Mouse (Mus musculus) adrenal gland, postnatal 4 days (tissue): ENCODE measurements around the gene Haus2. TPM values are rescaled to one million over a fixed set of nuclear protein-coding genes. Genes with fewer than 3 reads are reported as not detected.

Experiments
- DNase-seq, 2 experiments: peaks; one replicate each; pipeline ENCODE4 v3.0.0; 2021 to 2022; ENCODE audit warnings: low spot score in 2 of 2, mixed read lengths in 2 of 2
- total RNA-seq, 2 experiments: library from RNA; stranded (reverse); gene quantifications; 2 replicates each; pipeline ENCODE4 v1.2.3; 2021

Haus2 gene
- total RNA-seq, 2 experiments from 2014 or later = 20.6 to 24.1 TPM

GRCm38 (mm10) chr2:120663491-120664154 lies 54.4 kb downstream of the Haus2 start:
- no peak for DNase-seq

GRCm38 (mm10) chr2:120667446-120667845 lies 58.3 kb downstream of the Haus2 start:
- no peak for DNase-seq

DNA sequence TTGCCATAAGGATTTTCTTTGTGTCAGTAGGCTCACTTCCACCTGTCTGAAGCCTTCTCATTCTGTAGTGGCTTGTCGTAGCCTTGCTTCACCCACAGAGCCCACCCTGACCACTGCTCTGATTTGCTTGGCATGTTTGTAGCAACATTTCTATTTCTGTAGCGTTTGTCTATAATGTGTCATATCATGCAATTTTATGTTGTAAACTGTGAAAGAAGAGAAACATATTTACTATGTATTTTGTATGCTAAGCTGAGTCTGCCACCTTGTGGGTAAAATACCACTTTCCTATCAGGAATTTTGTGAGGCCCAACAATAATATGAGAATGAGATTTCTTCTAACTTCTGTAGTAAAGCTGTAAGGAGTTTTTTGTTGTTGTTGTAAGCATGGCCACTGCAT lies 61.1 kb downstream of the Haus2 start:
- DNase-seq = no peak

Other genes with a start within 250 kb of the Haus2 start
- 10 to 100 TPM; 27.6 to 29.0 TPM for gene Ganc, start 205.5 kb upstream of the Haus2 start, total RNA-seq
- 10 to 100 TPM; 45.4 to 47.2 TPM for gene Tmem87a, start 205.3 kb upstream of the Haus2 start, total RNA-seq
- 1 to 10 TPM; 1.1 to 2.0 TPM for gene Capn3, start 153.4 kb upstream of the Haus2 start, total RNA-seq
- gene Zfp106, start 45.5 kb upstream of the Haus2 start, total RNA-seq = 100 to 1,000 TPM; 104 TPM
- gene Snap23, start 41.7 kb upstream of the Haus2 start, total RNA-seq = 10 to 100 TPM; 51.7 to 60.1 TPM
- 10 to 100 TPM; 17.3 to 21.9 TPM for gene Lrrc57, start 137 bp downstream of the Haus2 start, total RNA-seq
- gene Stard9, start 19.7 kb downstream of the Haus2 start, total RNA-seq = 10 to 100 TPM; 23.7 to 26.2 TPM
- 10 to 100 TPM; 28.5 to 34.8 TPM for gene Cdan1, start 240.7 kb downstream of the Haus2 start, total RNA-seq
- 10 to 100 TPM; 15.0 to 15.7 TPM for gene Ttbk2, start 241.2 kb downstream of the Haus2 start, total RNA-seq